Mouse (Mus musculus) adrenal gland, postnatal 25 days (tissue): ENCODE results near the gene Kmt5a. TPM values are rescaled to one million over a fixed set of nuclear protein-coding genes. Genes with fewer than 3 reads are reported as not detected.

ENCODE experiments used
- microRNA-seq, 2 experiments: library from miRNA; unstranded; fragments of <30 nt; microRNA quantifications; one replicate each; pipeline ENCODE4 v1.2.0; 2021
- total RNA-seq: library from RNA; stranded (reverse); gene quantifications from 2 replicates; pipeline ENCODE4 v1.2.3, GENCODE M21; 2021

The Kmt5a gene
- total RNA-seq, 1 experiment from 2014 or later: 216 TPM

Small RNAs within 50 kb of the gene (microRNA-seq; reads per million reads assigned to microRNA genes)
- 1.4 to 2.7 reads per million in 2 experiments for gene Gm27486

Other genes starting within 250 kb of the Kmt5a start
- 62.5 and 83.8 TPM in 2 replicates for gene Pitpnm2, start 190.2 kb upstream of the Kmt5a start, total RNA-seq
- gene Mphosph9, start 112.0 kb upstream of the Kmt5a start, total RNA-seq: 7.8 and 11.8 TPM in 2 replicates
- 15.1 and 19.9 TPM in 2 replicates for gene 2810006K23Rik, start 111.8 kb upstream of the Kmt5a start, total RNA-seq
- gene Cdk2ap1, start 76.8 kb upstream of the Kmt5a start, total RNA-seq: 148 and 153 TPM in 2 replicates
- gene Sbno1, start 13.9 kb upstream of the Kmt5a start, total RNA-seq: 91.4 and 104 TPM in 2 replicates
- gene Rilpl2, start 38.4 kb downstream of the Kmt5a start, total RNA-seq: 27.0 TPM in 2 replicates
- 20.7 TPM in 2 replicates for gene Snrnp35, start 43.2 kb downstream of the Kmt5a start, total RNA-seq
- 15.1 and 17.7 TPM in 2 replicates for gene Rilpl1, start 91.5 kb downstream of the Kmt5a start, total RNA-seq
- gene Tmed2, start 100.8 kb downstream of the Kmt5a start, total RNA-seq: 186 and 197 TPM in 2 replicates
- 14.8 and 15.5 TPM in 2 replicates for gene Ddx55, start 112.9 kb downstream of the Kmt5a start, total RNA-seq
- gene Eif2b1, start 139.2 kb downstream of the Kmt5a start, total RNA-seq: 42.1 and 48.3 TPM in 2 replicates
- 34.5 and 46.1 TPM in 2 replicates for gene Gtf2h3, start 139.2 kb downstream of the Kmt5a start, total RNA-seq
- 54.0 and 83.7 TPM in 2 replicates for gene Atp6v0a2, start 188.6 kb downstream of the Kmt5a start, total RNA-seq